Mouse (Mus musculus) heart, embryonic 11.5 days (tissue): ENCODE results near the gene Hist1h3c. TPM values are rescaled to one million over a fixed set of nuclear protein-coding genes. Genes with fewer than 3 reads are reported as not detected.
"Not testable (repeated sequence)": the region's sequence is repeated elsewhere in the genome, so short reads cannot be mapped to it uniquely, and the experiment has no call there.

Source experiments
- ATAC-seq: fragments of 200-750 bp; cut with Nextera tagmentation; replicated peaks from 2 replicates; pipeline ENCODE4 v1.8.0; 2017; ENCODE audit warnings: moderate library complexity; ENCODE audit not compliant: insufficient number of reproducible peaks, low FRiP score, low TSS enrichment
- H3K27ac ChIP-seq: fragments of 300-500 bp; sonication (generic); 2 replicates; pipeline ENCODE4 v1.5.1; 2014; ENCODE audit warnings: mild to moderate bottlenecking, low read depth, low read length
- H3K27me3 ChIP-seq: fragments of 300-500 bp; sonication (generic); 2 replicates; pipeline ENCODE4 v1.6.1; 2014; ENCODE audit warnings: mild to moderate bottlenecking, low read length, mixed read lengths; ENCODE audit not compliant: control insufficient read depth, insufficient read depth
- H3K36me3 ChIP-seq: fragments of 300-500 bp; sonication (generic); 2 replicates; pipeline ENCODE4 v1.6.1; 2014; ENCODE audit warnings: mild to moderate bottlenecking, low read length, moderate library complexity, mixed read lengths; ENCODE audit not compliant: control insufficient read depth, insufficient read depth
- H3K4me1 ChIP-seq: fragments of 300-500 bp; sonication (generic); 2 replicates; pipeline ENCODE4 v1.6.1; 2014; ENCODE audit warnings: low read length; ENCODE audit not compliant: control insufficient read depth, insufficient read depth
- H3K4me2 ChIP-seq: fragments of 300-500 bp; sonication (generic); 2 replicates; pipeline ENCODE4 v1.6.1; 2014; ENCODE audit warnings: mild to moderate bottlenecking, moderate library complexity
- H3K4me3 ChIP-seq: fragments of 300-500 bp; sonication (generic); 2 replicates; pipeline ENCODE4 v1.5.1; 2014; ENCODE audit warnings: low read depth, low read length
- H3K9ac ChIP-seq: fragments of 300-500 bp; sonication (generic); 2 replicates; pipeline ENCODE4 v1.6.1; 2014; ENCODE audit warnings: mild to moderate bottlenecking, low read depth, low read length, moderate library complexity
- H3K9me3 ChIP-seq: fragments of 300-500 bp; sonication (generic); replicated peaks from 2 replicates; pipeline ENCODE4 v1.6.1; 2016; ENCODE audit warnings: low read length; ENCODE audit not compliant: control insufficient read depth
- WGBS: fragments of 180-500 bp; shearing (Covaris S2); extraction: QIAGEN DNeasy Blood & Tissue Kit; methylation state at CpG from one replicate; pipeline ENCODE4 v1.1.7; 2014; ENCODE audit not compliant: insufficient replicate concordance; 5-methylcytosine and 5-hydroxymethylcytosine counted together
- polyA plus RNA-seq: library from polyadenylated mRNA; unstranded; fragments of >200 nt; fragmentation: Nextera tagmentation; extraction: Ambion mirVana; gene quantifications from 2 replicates; pipeline ENCODE4 v1.2.1, GENCODE M21; 2014

The Hist1h3c gene
- 4.1 and 4.5 TPM in 2 replicates for polyA plus RNA-seq

- WGBS, result 1% methylated on average over 24 of the region's 28 CpGs
- Histone ChIP-seq H3K9me3 (no peaks in the 10 kb centered on the region), H3K36me3 (no peaks in the 10 kb centered on the region), H3K27me3 (no peaks in the 10 kb centered on the region), H3K27ac (peak within 1 kb of the TSS; percentile 100), H3K4me1 (peaks cover 9% of the 10 kb centered on the region), H3K9ac (peak within 1 kb of the TSS; percentile 80), H3K4me3 (peak within 1 kb of the TSS; percentile 37), H3K4me2 (peak within 1 kb of the TSS; percentile 71)
- peak; percentile 61 for ATAC-seq
Measured at GRCm38 (mm10) chr13:23745381-23746161, at the start of gene Hist1h3c. Hist1h3c (minus strand) TSS chr13:23745602.

GRCm38 (mm10) chr13:23792520-23792919, 47.1 kb upstream of the Hist1h3c start:
- Histone ChIP-seq H3K4me1 (no peaks in the 10 kb centered on the region), H3K27ac (no peak overlapping the region), H3K4me3 (no peak overlapping the region), H3K27me3 (no peaks in the 10 kb centered on the region), H3K4me2 (no peak overlapping the region), H3K36me3 (no peaks in the 10 kb centered on the region), H3K9ac (no peak overlapping the region), H3K9me3 (no peaks in the 10 kb centered on the region)
- no peak for ATAC-seq
- WGBS, result 48% methylated on average over 2 of the region's 2 CpGs

GRCm38 (mm10) chr13:23779025-23779424, 33.6 kb upstream of the Hist1h3c start:
- no peaks in the 10 kb centered on the region for H3K9me3 ChIP-seq
- no peak overlapping the region for H3K27ac ChIP-seq
- H3K9ac ChIP-seq, result no peak overlapping the region
- H3K27me3 ChIP-seq, result no peaks in the 10 kb centered on the region
- no peaks in the 10 kb centered on the region for H3K4me1 ChIP-seq
- H3K4me3 ChIP-seq, result no peak overlapping the region
- no peak for ATAC-seq
- H3K4me2 ChIP-seq, result no peak overlapping the region
- 49% methylated on average over 4 of the region's 4 CpGs for WGBS
- no peaks in the 10 kb centered on the region for H3K36me3 ChIP-seq

- Histone ChIP-seq H3K27me3 (no peaks in the 10 kb centered on the region), H3K27ac (no peak overlapping the region)
- WGBS, result 89% methylated on average over 7 of the region's 7 CpGs
Measured at GRCm38 (mm10) chr13:23778339-23778738, 32.9 kb upstream of the Hist1h3c start.

GRCm38 (mm10) chr13:23772561-23773313, 27.3 kb upstream of the Hist1h3c start:
- Histone ChIP-seq H3K9me3 (no peaks in the 10 kb centered on the region), H3K9ac (no peak overlapping the region), H3K4me1 (no peaks in the 10 kb centered on the region), H3K4me3 (peak overlapping the region; percentile 16; the same call in 1 of the 2 replicates), H3K36me3 (no peaks in the 10 kb centered on the region), H3K4me2 (peak overlapping the region; percentile 56), H3K27me3 (no peaks in the 10 kb centered on the region), H3K27ac (no peak overlapping the region)
- ATAC-seq, result peak; percentile 87
- WGBS, result 15% methylated on average over 21 of the region's 21 CpGs

More at GRCm38 (mm10) chr13:23778339-23778738, 32.9 kb upstream of the Hist1h3c start:
- Histone ChIP-seq H3K4me1 (no peaks in the 10 kb centered on the region), H3K9me3 (no peaks in the 10 kb centered on the region), H3K4me2 (no peak overlapping the region), H3K9ac (no peak overlapping the region), H3K4me3 (no peak overlapping the region), H3K36me3 (no peaks in the 10 kb centered on the region)
- no peak for ATAC-seq

- H3K27ac ChIP-seq, H3K4me1 ChIP-seq, ATAC-seq, H3K27me3 ChIP-seq, H3K4me3 ChIP-seq, H3K9me3 ChIP-seq, H3K4me2 ChIP-seq, H3K36me3 ChIP-seq, H3K9ac ChIP-seq: not testable (repeated sequence)
- WGBS, result 88% methylated on average over 2 of the region's 2 CpGs
Measured at GRCm38 (mm10) chr13:23769613-23770012, 24.2 kb upstream of the Hist1h3c start, which contains the start of gene Trim38. Trim38 (plus strand) TSS chr13:23769913.

- WGBS, result 53% methylated on average over 5 of the region's 5 CpGs
- Histone ChIP-seq H3K4me3 (no peak overlapping the region), H3K9me3 (no peaks in the 10 kb centered on the region), H3K27ac (no peak overlapping the region), H3K4me1 (peaks cover 5% of the 10 kb centered on the region), H3K36me3 (no peaks in the 10 kb centered on the region), H3K4me2 (no peak overlapping the region), H3K9ac (no peak overlapping the region), H3K27me3 (no peaks in the 10 kb centered on the region)
- no peak for ATAC-seq
Measured at GRCm38 (mm10) chr13:23768834-23769397, 23.5 kb upstream of the Hist1h3c start.

GRCm38 (mm10) chr13:23766772-23767171, 21.4 kb upstream of the Hist1h3c start:
- Histone ChIP-seq H3K27ac (no peak overlapping the region), H3K9ac (no peak overlapping the region), H3K27me3 (no peaks in the 10 kb centered on the region), H3K4me1 (peaks cover 8% of the 10 kb centered on the region), H3K4me3 (no peak overlapping the region), H3K4me2 (no peak overlapping the region), H3K36me3 (no peaks in the 10 kb centered on the region), H3K9me3 (no peaks in the 10 kb centered on the region)
- ATAC-seq, result no peak
